Mouse (Mus musculus) heart, adult 2 months (tissue): ENCODE results near the gene Gm44790.

Experiments
- CTCF ChIP-seq: fragments of 200-600 bp; IDR thresholded peaks from 2 replicates; pipeline ENCODE4 v1.8.1; 2022; ENCODE audit warnings: antibody characterized with exemption, mild to moderate bottlenecking, moderate library complexity
- POLR2A ChIP-seq: fragments of 200-500 bp; IDR thresholded peaks from 2 replicates; pipeline ENCODE4 v1.6.1; 2011; ENCODE audit warnings: mild to moderate bottlenecking, low read depth, low read length, control low read depth; ENCODE audit not compliant: insufficient read depth

GRCm38 (mm10) chr6:86493469-86494263 is 67.2 kb downstream of the Gm44790 start:
- TF ChIP-seq POLR2A (no peak), CTCF (no peak)
